Mouse (Mus musculus) brain, embryonic 14.5 days (tissue): Measurements from ENCODE around the gene Cycs. TPM values are rescaled to one million over a fixed set of nuclear protein-coding genes. Genes with fewer than 3 reads are reported as not detected.

Experiments
- DNase-seq: peaks from one replicate; pipeline ENCODE4 v3.0.0-alpha.2; 2011; ENCODE audit warnings: low read depth
- CTCF ChIP-seq: fragments of 200-500 bp; IDR thresholded peaks from 2 replicates; pipeline ENCODE4 v1.5.1; 2012; ENCODE audit warnings: inconsistent platforms, mild to moderate bottlenecking, moderate library complexity, borderline replicate concordance; ENCODE audit not compliant: insufficient read depth, insufficient read length; ENCODE audit errors: extremely low read depth
- POLR2A ChIP-seq: fragments of 200-500 bp; IDR thresholded peaks from 2 replicates; pipeline ENCODE4 v1.6.1; 2012; ENCODE audit warnings: mild to moderate bottlenecking, inconsistent platforms, borderline replicate concordance; ENCODE audit not compliant: poor library complexity, insufficient read depth, insufficient read length, severe bottlenecking; ENCODE audit errors: extremely low read depth
- polyA plus RNA-seq: library from polyadenylated mRNA; depleted of rRNA; stranded (reverse); fragments of >200 nt; gene quantifications from 2 replicates; pipeline ENCODE4 v1.2.3, GENCODE M21; 2012; rRNA removed

Cycs gene
- polyA plus RNA-seq, 1 experiment = 41.3 TPM

- TF ChIP-seq POLR2A (no peak), CTCF (no peak)
- no peak for DNase-seq
Observed at GRCm38 (mm10) chr6:50518371-50518770, 48.0 kb downstream of the Cycs start.

Other genes with a start within 250 kb of the Cycs start
- 7.5 and 8.5 TPM in 2 replicates for gene Osbpl3, start 110.3 kb downstream of the Cycs start, polyA plus RNA-seq
- gene 4921507P07Rik, start 30.1 kb upstream of the Cycs start, polyA plus RNA-seq = 2.1 and 3.2 TPM in 2 replicates
- 0.22 and 0.39 TPM in 2 replicates for gene Npvf, start 87.9 kb upstream of the Cycs start, polyA plus RNA-seq